Mouse (Mus musculus): ENCODE results near the gene Arid5a.

DNA sequence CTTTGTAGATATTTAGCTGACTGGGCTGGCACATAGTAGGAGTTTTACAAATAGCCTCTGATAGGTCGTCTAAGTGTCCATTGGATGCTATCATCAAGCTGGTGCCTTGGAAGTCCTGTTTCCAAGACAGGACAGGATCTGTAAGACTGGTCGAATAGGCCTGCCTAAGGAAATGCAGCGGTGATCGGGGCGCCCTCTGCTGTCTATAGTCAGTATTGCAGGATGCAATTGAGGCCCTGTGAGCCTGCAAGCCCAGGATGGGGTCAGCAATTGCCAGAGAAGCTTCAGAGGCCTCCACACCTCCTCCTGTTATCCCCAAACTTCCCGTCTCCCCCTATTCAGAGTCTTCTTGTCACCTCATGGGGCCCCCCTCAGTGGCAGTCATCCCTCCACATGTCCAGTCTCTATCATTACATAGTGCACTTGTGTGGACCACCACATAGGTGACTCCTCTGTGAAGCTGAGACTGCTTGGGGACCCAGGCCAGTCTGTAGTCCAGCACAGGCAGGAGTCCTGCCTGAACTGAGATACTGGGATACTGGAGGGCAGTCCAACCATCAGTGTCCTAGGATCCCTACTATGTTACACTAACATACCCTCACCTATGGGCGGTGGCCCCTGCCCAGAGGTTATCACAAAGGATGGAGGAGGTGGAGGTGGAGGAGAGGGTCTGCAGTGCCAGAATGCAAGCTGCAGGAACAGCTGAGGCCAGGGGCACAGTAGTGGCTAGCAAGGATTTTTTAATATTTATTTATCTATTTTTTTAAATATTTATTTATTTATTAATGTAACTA is 30.1 kb upstream of the Arid5a start:
- TF ChIP-seq EP300 (optimal IDR thresholded peaks at IDR 0.05) = no peak
- TF ChIP-seq CTCF (IDR thresholded peaks at IDR 0.05; ENCODE audit: low read depth) = peak; percentile 90
